Mouse (Mus musculus) lung, postnatal 4 days (tissue): ENCODE results near the gene 6330403K07Rik.

ENCODE experiments used
- DNase-seq, 2 experiments: peaks; one replicate each; pipeline ENCODE4 v3.0.0; 2021

6330403K07Rik gene

GRCm38 (mm10) chr11:70982557-70983228 is 50.6 kb downstream of the 6330403K07Rik start, which contains the start of gene C1qbp:
C1qbp (minus strand) TSS chr11:70983026.
- DNase-seq = peak; percentile 95 to 97

- no peak for DNase-seq
Observed at GRCm38 (mm10) chr11:70982030-70982429, 51.3 kb downstream of the 6330403K07Rik start.
